Mouse (Mus musculus) heart, postnatal 0 days (tissue): ENCODE results near the gene Colq.

Experiments
- CTCF ChIP-seq: IDR thresholded peaks from 2 replicates; pipeline ENCODE4 v1.5.1; 2016; ENCODE audit warnings: antibody characterized with exemption, control low read depth, low read depth
- EP300 ChIP-seq: IDR thresholded peaks from 2 replicates; pipeline ENCODE4 v1.6.1; 2016; ENCODE audit warnings: antibody characterized with exemption, low read depth

- TF ChIP-seq EP300, result no peak
- TF ChIP-seq CTCF, result no peak
Measured at GRCm38 (mm10) chr14:31575866-31576265, 15.3 kb downstream of the Colq start.
